Mouse (Mus musculus) liver, embryonic 14.5 days (tissue): Measurements from ENCODE around the gene Gm7954.
"Not testable (repeated sequence)": the region's sequence is repeated elsewhere in the genome, so short reads cannot be mapped to it uniquely, and the experiment has no call there.

Source experiments
- CTCF ChIP-seq: IDR thresholded peaks from 2 replicates; pipeline ENCODE4 v1.5.1; 2016; ENCODE audit warnings: antibody characterized with exemption, low read depth, control low read depth
- EP300 ChIP-seq: IDR thresholded peaks from 2 replicates; pipeline ENCODE4 v1.6.1; 2016; ENCODE audit warnings: antibody characterized with exemption, low read depth

DNA sequence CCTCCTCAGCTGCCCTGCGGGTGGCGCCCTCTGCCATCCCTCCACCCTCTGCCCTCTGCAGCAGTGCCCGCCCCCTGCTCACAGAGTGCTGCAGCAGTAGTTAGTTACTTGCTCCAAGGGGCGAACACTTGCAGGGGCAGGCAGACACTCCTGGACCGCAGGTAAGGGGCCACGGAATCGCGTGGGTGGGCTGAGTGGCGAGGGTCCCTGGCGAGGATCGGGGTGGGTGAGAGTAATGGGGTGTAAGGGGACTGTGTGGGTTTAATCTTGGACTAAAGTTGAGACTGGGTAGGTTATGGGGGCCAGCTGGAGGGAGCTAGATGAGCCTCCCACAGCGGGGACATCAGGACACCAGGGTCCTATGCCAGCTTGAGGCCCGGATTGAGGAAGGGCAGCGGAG, 28.6 kb downstream of the Gm7954 start:
- not testable (repeated sequence) for TF ChIP-seq CTCF, EP300
